Mouse (Mus musculus) midbrain, embryonic 15.5 days (tissue): Measurements from ENCODE around the gene Tmem184b. TPM values are rescaled to one million over a fixed set of nuclear protein-coding genes. Genes with fewer than 3 reads are reported as not detected.

Experiments used
- ATAC-seq: fragments of 200-750 bp; cut with Nextera tagmentation; replicated peaks from 2 replicates; pipeline ENCODE4 v1.8.0; 2017; ENCODE audit warnings: moderate TSS enrichment
- H3K27ac ChIP-seq: fragments of 300-500 bp; sonication (generic); 2 replicates; pipeline ENCODE4 v1.5.1; 2015; ENCODE audit warnings: mild to moderate bottlenecking, inconsistent platforms
- H3K27me3 ChIP-seq: fragments of 300-500 bp; sonication (generic); replicated peaks from 2 replicates; pipeline ENCODE4 v1.6.1; 2015; ENCODE audit warnings: inconsistent platforms
- H3K36me3 ChIP-seq: fragments of 300-500 bp; sonication (generic); replicated peaks from 2 replicates; pipeline ENCODE4 v1.6.1; 2015; ENCODE audit warnings: inconsistent platforms
- H3K4me1 ChIP-seq: fragments of 300-500 bp; sonication (generic); 2 replicates; pipeline ENCODE4 v1.6.1; 2015; ENCODE audit warnings: inconsistent platforms
- H3K4me2 ChIP-seq: fragments of 300-500 bp; sonication (generic); 2 replicates; pipeline ENCODE4 v1.6.1; 2015; ENCODE audit warnings: inconsistent platforms, mild to moderate bottlenecking, moderate library complexity
- H3K4me3 ChIP-seq: fragments of 300-500 bp; sonication (generic); 2 replicates; pipeline ENCODE4 v1.5.1; 2015; ENCODE audit warnings: mild to moderate bottlenecking, inconsistent platforms
- H3K9ac ChIP-seq: fragments of 300-500 bp; sonication (generic); 2 replicates; pipeline ENCODE4 v1.6.1; 2015; ENCODE audit warnings: mild to moderate bottlenecking, inconsistent platforms
- H3K9me3 ChIP-seq: fragments of 300-500 bp; sonication (generic); 2 replicates; pipeline ENCODE4 v1.6.1; 2016; ENCODE audit warnings: inconsistent platforms
- WGBS: fragments of 180-500 bp; shearing (Covaris S2); methylation state at CpG from one replicate; pipeline ENCODE4 v1.1.7; 2015; ENCODE audit warnings: mixed read lengths; 5-methylcytosine and 5-hydroxymethylcytosine counted together
- polyA plus RNA-seq: library from polyadenylated mRNA; unstranded; fragments of >200 nt; fragmentation: Nextera tagmentation; extraction: Ambion mirVana; gene quantifications from 2 replicates; pipeline ENCODE4 v1.2.1, GENCODE M21; 2015

Tmem184b gene
- polyA plus RNA-seq, 1 experiment from 2014 or later: 47.9 TPM

- peak overlapping the region; percentile 47; the same call in 1 of the 2 replicates for H3K4me3 ChIP-seq
- no peak for ATAC-seq
- H3K36me3 ChIP-seq: no peaks in the 10 kb centered on the region; the same call in 1 of the 2 replicates
- peak overlapping the region; percentile 95; the same call in 1 of the 2 replicates for H3K4me2 ChIP-seq
- peaks cover 17% of the 10 kb centered on the region for H3K4me1 ChIP-seq
- H3K9ac ChIP-seq: no peak overlapping the region; the same call in 1 of the 2 replicates
- no peaks in the 10 kb centered on the region for H3K9me3 ChIP-seq
- 87% methylated on average over 8 of the region's 8 CpGs for WGBS
- peaks cover 14% of the 10 kb centered on the region for H3K27me3 ChIP-seq
- no peak overlapping the region for H3K27ac ChIP-seq
Observed at GRCm38 (mm10) chr15:79356481-79356880, 46.9 kb downstream of the Tmem184b start.

- H3K4me2 ChIP-seq: no peak overlapping the region
- peaks cover 17% of the 10 kb centered on the region for H3K4me1 ChIP-seq
- ATAC-seq: no peak
- H3K4me3 ChIP-seq: no peak overlapping the region
- H3K36me3 ChIP-seq: no peaks in the 10 kb centered on the region
- H3K9me3 ChIP-seq: no peaks in the 10 kb centered on the region
- peaks cover 17% of the 10 kb centered on the region for H3K27me3 ChIP-seq
- WGBS: 78% methylated on average over 4 of the region's 4 CpGs
- H3K9ac ChIP-seq: no peak overlapping the region
- no peak overlapping the region for H3K27ac ChIP-seq
Observed at GRCm38 (mm10) chr15:79354619-79355018, 48.8 kb downstream of the Tmem184b start.

- no peak for ATAC-seq
- Histone ChIP-seq H3K27me3 (peaks cover 22% of the 10 kb centered on the region), H3K4me2 (no peak overlapping the region)
Observed at GRCm38 (mm10) chr15:79353690-79354305, 49.6 kb downstream of the Tmem184b start.

GRCm38 (mm10) chr15:79352479-79352878, 50.9 kb downstream of the Tmem184b start:
- Histone ChIP-seq H3K27me3 (peaks cover 23% of the 10 kb centered on the region), H3K27ac (no peak overlapping the region), H3K4me2 (no peak overlapping the region), H3K9me3 (no peaks in the 10 kb centered on the region), H3K4me1 (peaks cover 20% of the 10 kb centered on the region), H3K4me3 (no peak overlapping the region), H3K9ac (no peak overlapping the region), H3K36me3 (no peaks in the 10 kb centered on the region)
- WGBS: 85% methylated on average over 6 of the region's 6 CpGs
- no peak for ATAC-seq

More at GRCm38 (mm10) chr15:79353690-79354305, 49.6 kb downstream of the Tmem184b start:
- no peak overlapping the region for H3K9ac ChIP-seq
- 86% methylated on average over 5 of the region's 5 CpGs for WGBS
- no peaks in the 10 kb centered on the region for H3K36me3 ChIP-seq
- no peak overlapping the region for H3K4me3 ChIP-seq
- H3K9me3 ChIP-seq: no peaks in the 10 kb centered on the region
- no peak overlapping the region for H3K27ac ChIP-seq
- peaks cover 17% of the 10 kb centered on the region for H3K4me1 ChIP-seq

- Histone ChIP-seq H3K9ac (no peak overlapping the region), H3K27me3 (peaks cover 18% of the 10 kb centered on the region), H3K27ac (no peak overlapping the region), H3K4me3 (no peak overlapping the region), H3K9me3 (no peaks in the 10 kb centered on the region), H3K4me2 (no peak overlapping the region), H3K4me1 (peaks cover 9% of the 10 kb centered on the region), H3K36me3 (no peaks in the 10 kb centered on the region)
- 33% methylated on average over 15 of the region's 15 CpGs for WGBS
- ATAC-seq: no peak
Observed at GRCm38 (mm10) chr15:79351331-79351767, 52.0 kb downstream of the Tmem184b start.

GRCm38 (mm10) chr15:79350866-79351265, 52.5 kb downstream of the Tmem184b start:
- H3K4me1 ChIP-seq: peaks cover 8% of the 10 kb centered on the region
- H3K4me3 ChIP-seq: no peak overlapping the region
- H3K36me3 ChIP-seq: no peaks in the 10 kb centered on the region
- WGBS: 93% methylated on average over 4 of the region's 4 CpGs
- H3K27ac ChIP-seq: no peak overlapping the region
- H3K27me3 ChIP-seq: peaks cover 18% of the 10 kb centered on the region
- H3K9ac ChIP-seq: no peak overlapping the region
- no peak for ATAC-seq
- no peak overlapping the region for H3K4me2 ChIP-seq
- no peaks in the 10 kb centered on the region for H3K9me3 ChIP-seq

GRCm38 (mm10) chr15:79348651-79349050, 54.7 kb downstream of the Tmem184b start:
- Histone ChIP-seq H3K9me3 (no peaks in the 10 kb centered on the region), H3K4me3 (peak overlapping the region; percentile 61; the same call in 1 of the 2 replicates), H3K4me2 (peak overlapping the region; percentile 96), H3K27me3 (peaks cover 15% of the 10 kb centered on the region; the same call in 1 of the 2 replicates), H3K9ac (no peak overlapping the region), H3K4me1 (peaks cover 8% of the 10 kb centered on the region), H3K36me3 (no peaks in the 10 kb centered on the region), H3K27ac (no peak overlapping the region)
- WGBS: 73% methylated on average over 8 of the region's 8 CpGs
- ATAC-seq: 0 out of 2 replicates have a peak, but pooled peaks have one; percentile 14

- H3K27me3 ChIP-seq: peaks cover 15% of the 10 kb centered on the region; the same call in 1 of the 2 replicates
- peak overlapping the region; percentile 96 for H3K4me2 ChIP-seq
- H3K4me3 ChIP-seq: peak overlapping the region; percentile 61
- H3K36me3 ChIP-seq: no peaks in the 10 kb centered on the region
- H3K9ac ChIP-seq: peak overlapping the region; percentile 53
- H3K27ac ChIP-seq: peak overlapping the region; percentile 68
- peaks cover 8% of the 10 kb centered on the region for H3K4me1 ChIP-seq
- WGBS: 1% methylated on average over 45 of the region's 46 CpGs
- no peaks in the 10 kb centered on the region for H3K9me3 ChIP-seq
- peak; percentile 68 for ATAC-seq
Observed at GRCm38 (mm10) chr15:79347845-79348506, 55.4 kb downstream of the Tmem184b start.

- ATAC-seq: peak; percentile 91
- peak overlapping the region; percentile 61 for H3K4me3 ChIP-seq
Observed at GRCm38 (mm10) chr15:79347165-79347844, 56.1 kb downstream of the Tmem184b start.

GRCm38 (mm10) chr15:79346051-79346793, 57.1 kb downstream of the Tmem184b start, which contains the start of gene Maff:
Gene Maff, plus strand, starts transcription at chr15:79346621.
- Histone ChIP-seq H3K4me1 (peaks cover 8% of the 10 kb centered on the region), H3K27me3 (peaks cover 15% of the 10 kb centered on the region; the same call in 1 of the 2 replicates), H3K9ac (peak within 1 kb of the TSS; percentile 53), H3K4me2 (peak within 1 kb of the TSS; percentile 96), H3K4me3 (peak within 1 kb of the TSS; percentile 61), H3K36me3 (no peaks in the 10 kb centered on the region), H3K27ac (peak within 1 kb of the TSS; percentile 68), H3K9me3 (no peaks in the 10 kb centered on the region)
- ATAC-seq: no peak
- WGBS: 45% methylated on average over 8 of the region's 8 CpGs

More at GRCm38 (mm10) chr15:79347165-79347844, 56.1 kb downstream of the Tmem184b start:
- under 1% methylated on average over 61 of the region's 61 CpGs for WGBS
- Histone ChIP-seq H3K9ac (peak overlapping the region; percentile 53), H3K27ac (peak overlapping the region; percentile 68), H3K27me3 (peaks cover 15% of the 10 kb centered on the region; the same call in 1 of the 2 replicates), H3K4me1 (peaks cover 8% of the 10 kb centered on the region), H3K9me3 (no peaks in the 10 kb centered on the region), H3K36me3 (no peaks in the 10 kb centered on the region), H3K4me2 (peak overlapping the region; percentile 96)

GRCm38 (mm10) chr15:79344627-79345026, 58.7 kb downstream of the Tmem184b start:
- ATAC-seq: no peak
- Histone ChIP-seq H3K27me3 (peaks cover 13% of the 10 kb centered on the region; the same call in 1 of the 2 replicates), H3K4me2 (no peak overlapping the region), H3K9me3 (no peaks in the 10 kb centered on the region), H3K36me3 (no peaks in the 10 kb centered on the region), H3K27ac (no peak overlapping the region), H3K9ac (no peak overlapping the region), H3K4me3 (no peak overlapping the region), H3K4me1 (peaks cover 8% of the 10 kb centered on the region)
- 82% methylated on average over 4 of the region's 4 CpGs for WGBS
